Mouse (Mus musculus) limb, embryonic 15.5 days (tissue): Measurements from ENCODE around the gene Btbd35f17. TPM values are rescaled to one million over a fixed set of nuclear protein-coding genes. Genes with fewer than 3 reads are reported as not detected.
"Not testable (repeated sequence)": the region's sequence is repeated elsewhere in the genome, so short reads cannot be mapped to it uniquely, and the experiment has no call there.

Experiments
- ATAC-seq: fragments of 200-750 bp; cut with Nextera tagmentation; 2 replicates; pipeline ENCODE4 v1.8.0; 2017; ENCODE audit warnings: low read depth, moderate TSS enrichment; ENCODE audit not compliant: insufficient number of reproducible peaks, low FRiP score, low TSS enrichment
- H3K27ac ChIP-seq: fragments of 300-500 bp; sonication (generic); 2 replicates; pipeline ENCODE4 v1.5.1; 2015; ENCODE audit warnings: moderate library complexity, mild to moderate bottlenecking, inconsistent platforms
- H3K27me3 ChIP-seq: fragments of 300-500 bp; sonication (generic); 2 replicates; pipeline ENCODE4 v1.6.1; 2015; ENCODE audit warnings: inconsistent platforms
- H3K36me3 ChIP-seq: fragments of 300-500 bp; sonication (generic); 2 replicates; pipeline ENCODE4 v1.6.1; 2015; ENCODE audit warnings: inconsistent platforms
- H3K4me1 ChIP-seq: fragments of 300-500 bp; sonication (generic); 2 replicates; pipeline ENCODE4 v1.6.1; 2015; ENCODE audit warnings: inconsistent platforms
- H3K4me2 ChIP-seq: fragments of 300-500 bp; sonication (generic); 2 replicates; pipeline ENCODE4 v1.6.1; 2015; ENCODE audit warnings: mild to moderate bottlenecking, inconsistent platforms
- H3K4me3 ChIP-seq: fragments of 300-500 bp; sonication (generic); 2 replicates; pipeline ENCODE4 v1.5.1; 2015; ENCODE audit warnings: mild to moderate bottlenecking, inconsistent platforms
- H3K9ac ChIP-seq: fragments of 300-500 bp; sonication (generic); 2 replicates; pipeline ENCODE4 v1.6.1; 2015; ENCODE audit warnings: inconsistent platforms
- H3K9me3 ChIP-seq: fragments of 300-500 bp; sonication (generic); 2 replicates; pipeline ENCODE4 v1.6.1; 2016; ENCODE audit warnings: inconsistent platforms
- WGBS: fragments of 180-500 bp; shearing (Covaris S2); methylation state at CpG from one replicate; pipeline ENCODE4 v1.1.7; 2015; 5-methylcytosine and 5-hydroxymethylcytosine counted together
- polyA plus RNA-seq: library from polyadenylated mRNA; unstranded; fragments of >200 nt; fragmentation: Nextera tagmentation; extraction: Ambion mirVana; gene quantifications from 2 replicates; pipeline ENCODE4 v1.2.1, GENCODE M21; 2015

The Btbd35f17 gene
- not detected in 2 replicates for polyA plus RNA-seq

- WGBS: 82% methylated on average over 2 of the region's 4 CpGs
- not testable (repeated sequence) for ATAC-seq, H3K27me3 ChIP-seq, H3K9me3 ChIP-seq, H3K4me2 ChIP-seq, H3K4me1 ChIP-seq, H3K9ac ChIP-seq, H3K36me3 ChIP-seq, H3K4me3 ChIP-seq, H3K27ac ChIP-seq
These were observed at the start of gene Btbd35f17 for GRCm38 (mm10) chrX:4370336-4370735. Btbd35f17 (plus strand) TSS chrX:4370636.

Other genes with a start within 250 kb of the Btbd35f17 start
- gene Btbd35f28, start 174.1 kb upstream of the Btbd35f17 start, polyA plus RNA-seq: not detected in 2 replicates
- not detected in 2 replicates for gene Btbd35f20, start 79.4 kb upstream of the Btbd35f17 start, polyA plus RNA-seq